Mouse (Mus musculus) embryonic facial prominence, embryonic 10.5 days (tissue): ENCODE data around the gene Iars2. TPM values are rescaled to one million over a fixed set of nuclear protein-coding genes. Genes with fewer than 3 reads are reported as not detected.
"Not testable (repeated sequence)": the region's sequence is repeated elsewhere in the genome, so short reads cannot be mapped to it uniquely, and the experiment has no call there.

Experiments
- DNase-seq: peaks from one replicate; pipeline ENCODE4 v3.0.0-alpha.2; 2017; ENCODE audit warnings: low spot score
- H3K27ac ChIP-seq: fragments of 300-500 bp; sonication (generic); replicated peaks from 2 replicates; pipeline ENCODE4 v1.5.1; 2016; ENCODE audit warnings: mild to moderate bottlenecking
- H3K27me3 ChIP-seq: fragments of 300-500 bp; sonication (generic); replicated peaks from 2 replicates; pipeline ENCODE4 v1.6.1; 2016; ENCODE audit warnings: low read depth, mild to moderate bottlenecking; ENCODE audit not compliant: poor library complexity, severe bottlenecking
- H3K36me3 ChIP-seq: fragments of 300-500 bp; sonication (generic); replicated peaks from 2 replicates; pipeline ENCODE4 v1.6.1; 2016; ENCODE audit warnings: mild to moderate bottlenecking, moderate library complexity
- H3K4me1 ChIP-seq: fragments of 300-500 bp; sonication (generic); 2 replicates; pipeline ENCODE4 v1.6.1; 2016
- H3K4me3 ChIP-seq: fragments of 300-500 bp; sonication (generic); 2 replicates; pipeline ENCODE4 v1.5.1; 2016; ENCODE audit warnings: mild to moderate bottlenecking, moderate library complexity
- H3K9me3 ChIP-seq: fragments of 300-500 bp; sonication (generic); 2 replicates; pipeline ENCODE4 v1.6.1; 2016; ENCODE audit warnings: mild to moderate bottlenecking
- WGBS: fragments of 180-500 bp; shearing (Covaris S2); methylation state at CpG from one replicate; pipeline ENCODE4 v1.1.7; 2016; 5-methylcytosine and 5-hydroxymethylcytosine counted together
- polyA plus RNA-seq: library from polyadenylated mRNA; unstranded; fragments of >200 nt; fragmentation: Nextera tagmentation; extraction: Ambion mirVana; gene quantifications from 2 replicates; pipeline ENCODE4 v1.2.1, GENCODE M21; 2016

Iars2 gene
- polyA plus RNA-seq, 1 experiment from 2014 or later, result 25.0 TPM

GRCm38 (mm10) chr1:185327754-185328345, 1.3 kb downstream of the Iars2 start:
- DNase-seq, H3K27me3 ChIP-seq, H3K27ac ChIP-seq, H3K9me3 ChIP-seq: not testable (repeated sequence)
- WGBS, result 69% methylated on average over 3 of the region's 3 CpGs
- Histone ChIP-seq H3K36me3 (peaks cover 45% of the 10 kb centered on the region), H3K4me3 (peak overlapping the region; percentile 79), H3K4me1 (peaks cover 15% of the 10 kb centered on the region)

DNA sequence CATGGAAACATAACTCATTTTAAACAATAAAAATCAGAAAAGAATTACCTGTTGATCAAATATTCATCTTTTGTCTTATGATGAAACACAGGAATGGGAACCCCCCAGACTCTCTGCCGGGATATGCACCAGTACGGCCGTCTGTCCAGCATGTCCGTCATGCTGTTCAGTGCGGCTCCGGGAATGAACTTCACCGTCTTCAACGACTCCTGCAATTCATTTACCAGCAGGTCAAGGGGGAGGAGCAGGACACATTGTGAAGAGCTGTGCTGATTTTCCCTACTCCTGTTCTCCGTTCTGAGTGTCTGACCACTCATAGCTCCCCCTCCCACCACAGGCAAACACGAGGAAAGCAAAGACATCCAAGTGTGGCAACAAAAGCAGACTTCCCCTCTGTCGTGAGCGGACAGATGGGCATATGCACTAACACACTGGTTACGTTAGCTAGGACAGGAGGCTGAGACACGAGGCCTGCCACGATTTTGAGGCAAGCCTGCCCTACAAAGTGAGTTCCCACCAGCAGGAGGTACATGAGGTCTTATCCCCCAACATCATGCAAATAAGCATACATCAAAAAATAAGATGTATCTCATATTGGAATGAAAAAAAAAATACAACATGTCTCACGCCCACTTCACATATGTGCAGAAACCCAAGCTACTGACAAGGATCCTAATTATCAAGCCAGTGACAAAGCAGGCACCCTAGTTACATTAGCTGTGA, 13.2 kb downstream of the Iars2 start:
- Histone ChIP-seq H3K27me3 (no peaks in the 10 kb centered on the region), H3K9me3 (no peaks in the 10 kb centered on the region), H3K4me3 (no peak overlapping the region), H3K27ac (no peak overlapping the region), H3K4me1 (no peaks in the 10 kb centered on the region), H3K36me3 (peaks cover 85% of the 10 kb centered on the region)
- WGBS, result 87% methylated on average over 16 of the region's 16 CpGs
- DNase-seq, result no peak

DNA sequence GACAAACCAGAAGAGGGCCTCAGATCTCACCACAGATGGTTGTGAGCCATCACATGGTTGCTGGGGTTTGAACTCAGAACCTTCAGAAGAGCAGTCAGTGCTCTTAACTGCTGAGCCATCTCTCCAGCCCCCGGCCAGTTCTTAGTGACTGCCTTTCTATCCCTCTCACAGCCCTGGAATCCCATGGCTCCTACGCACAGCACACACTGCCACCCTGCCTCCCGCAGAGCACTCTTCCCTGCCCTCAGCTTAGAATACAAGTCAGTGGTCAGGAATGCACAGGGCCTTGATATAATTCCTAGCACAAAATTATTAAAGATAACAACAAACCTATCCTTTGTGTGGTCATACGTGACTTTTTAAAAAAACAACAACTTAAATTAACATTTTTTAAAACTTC, 14.7 kb downstream of the Iars2 start:
- DNase-seq, result no peak
- Histone ChIP-seq H3K9me3 (no peaks in the 10 kb centered on the region), H3K27ac (no peak overlapping the region), H3K36me3 (peaks cover 75% of the 10 kb centered on the region), H3K27me3 (no peaks in the 10 kb centered on the region), H3K4me3 (no peak overlapping the region), H3K4me1 (no peaks in the 10 kb centered on the region)
- WGBS, result 91% methylated on average over 4 of the region's 4 CpGs

GRCm38 (mm10) chr1:185311949-185312348, 17.2 kb downstream of the Iars2 start:
- Histone ChIP-seq H3K36me3 (peaks cover 73% of the 10 kb centered on the region), H3K27me3 (no peaks in the 10 kb centered on the region), H3K4me3 (no peak overlapping the region), H3K4me1 (no peaks in the 10 kb centered on the region), H3K9me3 (peaks cover under 1% of the 10 kb centered on the region; the same call in 1 of the 2 replicates), H3K27ac (no peak overlapping the region)
- no peak for DNase-seq
- 90% methylated on average over 9 of the region's 9 CpGs for WGBS

- Histone ChIP-seq H3K36me3 (peaks cover 58% of the 10 kb centered on the region), H3K4me3 (no peak overlapping the region), H3K9me3 (peaks cover 3% of the 10 kb centered on the region; the same call in 1 of the 2 replicates), H3K27me3 (no peaks in the 10 kb centered on the region), H3K27ac (no peak overlapping the region), H3K4me1 (no peaks in the 10 kb centered on the region)
- DNase-seq, result no peak
- WGBS, result 82% methylated on average over 4 of the region's 4 CpGs
Observed at GRCm38 (mm10) chr1:185308908-185309307, 20.3 kb downstream of the Iars2 start.

- H3K9me3 ChIP-seq, result peaks cover 3% of the 10 kb centered on the region; the same call in 1 of the 2 replicates
- no peak overlapping the region for H3K27ac ChIP-seq
- H3K36me3 ChIP-seq, result peaks cover 56% of the 10 kb centered on the region
- no peak overlapping the region for H3K4me3 ChIP-seq
- no peaks in the 10 kb centered on the region for H3K27me3 ChIP-seq
- WGBS, result 97% methylated on average over 2 of the region's 2 CpGs
- no peak for DNase-seq
- no peaks in the 10 kb centered on the region for H3K4me1 ChIP-seq
Observed at GRCm38 (mm10) chr1:185308334-185308733, 20.9 kb downstream of the Iars2 start.

GRCm38 (mm10) chr1:185307645-185308044, 21.6 kb downstream of the Iars2 start:
- no peak overlapping the region for H3K4me3 ChIP-seq
- 94% methylated on average over 7 of the region's 7 CpGs for WGBS
- no peak for DNase-seq
- no peaks in the 10 kb centered on the region for H3K4me1 ChIP-seq
- H3K27me3 ChIP-seq, result no peaks in the 10 kb centered on the region
- no peak overlapping the region for H3K27ac ChIP-seq
- H3K9me3 ChIP-seq, result peaks cover 3% of the 10 kb centered on the region; the same call in 1 of the 2 replicates
- H3K36me3 ChIP-seq, result peaks cover 57% of the 10 kb centered on the region

GRCm38 (mm10) chr1:185306836-185307235, 22.4 kb downstream of the Iars2 start:
- 95% methylated on average over 12 of the region's 12 CpGs for WGBS
- peaks cover 3% of the 10 kb centered on the region; the same call in 1 of the 2 replicates for H3K9me3 ChIP-seq
- H3K36me3 ChIP-seq, result peaks cover 57% of the 10 kb centered on the region
- H3K4me3 ChIP-seq, result no peak overlapping the region
- no peaks in the 10 kb centered on the region for H3K27me3 ChIP-seq
- DNase-seq, result no peak
- no peak overlapping the region for H3K27ac ChIP-seq
- H3K4me1 ChIP-seq, result no peaks in the 10 kb centered on the region

- H3K36me3 ChIP-seq, result peaks cover 68% of the 10 kb centered on the region
- no peak overlapping the region for H3K27ac ChIP-seq
- H3K9me3 ChIP-seq, result peaks cover 3% of the 10 kb centered on the region; the same call in 1 of the 2 replicates
- H3K4me3 ChIP-seq, result no peak overlapping the region
- H3K4me1 ChIP-seq, result no peaks in the 10 kb centered on the region
- WGBS, result 94% methylated on average over 6 of the region's 6 CpGs
- no peak for DNase-seq
- H3K27me3 ChIP-seq, result no peaks in the 10 kb centered on the region
Observed at GRCm38 (mm10) chr1:185302816-185303215, 26.4 kb downstream of the Iars2 start.

- peaks cover 90% of the 10 kb centered on the region for H3K36me3 ChIP-seq
- WGBS, result 91% methylated on average over 8 of the region's 8 CpGs
- H3K4me3 ChIP-seq, result no peak overlapping the region
- H3K9me3 ChIP-seq, result no peaks in the 10 kb centered on the region
- no peak for DNase-seq
- no peaks in the 10 kb centered on the region for H3K27me3 ChIP-seq
- no peak overlapping the region for H3K27ac ChIP-seq
- no peaks in the 10 kb centered on the region for H3K4me1 ChIP-seq
Observed at GRCm38 (mm10) chr1:185298496-185298895, 30.7 kb downstream of the Iars2 start.

DNA sequence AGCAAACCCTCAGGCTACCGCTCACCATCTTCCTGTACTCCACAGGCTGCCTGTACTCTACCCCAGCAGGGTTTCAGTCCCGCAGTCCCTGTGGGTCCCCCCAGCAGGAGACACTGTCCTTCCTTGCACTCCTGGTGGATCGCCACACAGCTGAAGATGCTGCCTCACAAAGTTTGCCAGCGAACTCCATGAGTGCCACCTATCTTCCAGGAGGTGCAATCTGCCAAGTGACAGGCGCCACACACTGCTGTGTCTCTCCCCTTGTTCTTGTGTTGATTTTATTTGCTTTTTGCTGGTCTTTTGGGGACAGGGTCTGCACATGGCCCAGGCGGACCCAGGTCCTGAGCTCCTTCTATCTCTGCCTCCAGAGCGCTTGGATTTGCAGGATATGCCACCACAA, 32.3 kb downstream of the Iars2 start:
- H3K36me3 ChIP-seq, result peaks cover 91% of the 10 kb centered on the region
- H3K4me3 ChIP-seq, result no peak overlapping the region
- 90% methylated on average over 7 of the region's 7 CpGs for whole genome bisulfite sequencing
- H3K27me3 ChIP-seq, result no peaks in the 10 kb centered on the region
- H3K9me3 ChIP-seq, result no peaks in the 10 kb centered on the region
- no peak overlapping the region for H3K27ac ChIP-seq
- H3K4me1 ChIP-seq, result no peaks in the 10 kb centered on the region
- no peak for DNase-seq

- 92% methylated on average over 10 of the region's 10 CpGs for WGBS
- H3K4me3 ChIP-seq, result no peak overlapping the region
- H3K27me3 ChIP-seq, result no peaks in the 10 kb centered on the region
- DNase-seq, result no peak
- no peak overlapping the region for H3K27ac ChIP-seq
- H3K4me1 ChIP-seq, result no peaks in the 10 kb centered on the region
- H3K36me3 ChIP-seq, result peaks cover 91% of the 10 kb centered on the region
- H3K9me3 ChIP-seq, result no peaks in the 10 kb centered on the region
Observed at GRCm38 (mm10) chr1:185292646-185293360, 36.4 kb downstream of the Iars2 start.
